Mouse (Mus musculus) spleen, adult 2 months (tissue): Measurements from ENCODE around the gene Rnf7. TPM values are rescaled to one million over a fixed set of nuclear protein-coding genes. Genes with fewer than 3 reads are reported as not detected.

Source experiments
- DNase-seq, 2 experiments: peaks; one replicate each; pipeline versions ENCODE4 v3.0.0 to v3.0.0-alpha.2; 2012 to 2021; ENCODE audit warnings: low spot score in 2 of 2, low read depth in 1 of 2
- H3K27ac ChIP-seq: fragments of 200-500 bp; 2 replicates; pipeline ENCODE4 v1.5.1; 2012; ENCODE audit warnings: low read length, inconsistent platforms; ENCODE audit not compliant: insufficient read depth
- H3K27me3 ChIP-seq: fragments of 200-500 bp; 2 replicates; pipeline ENCODE4 v1.6.1; 2012; ENCODE audit warnings: mild to moderate bottlenecking, moderate library complexity, low read length, inconsistent platforms; ENCODE audit not compliant: control insufficient read depth, insufficient read depth
- H3K36me3 ChIP-seq: fragments of 200-500 bp; 2 replicates; pipeline ENCODE4 v1.6.1; 2012; ENCODE audit warnings: mild to moderate bottlenecking, low read length, inconsistent platforms; ENCODE audit not compliant: control insufficient read depth, insufficient read depth
- H3K4me1 ChIP-seq: fragments of 200-500 bp; 2 replicates; pipeline ENCODE4 v1.6.1; 2011; ENCODE audit warnings: inconsistent platforms; ENCODE audit not compliant: control insufficient read depth, insufficient read depth, insufficient read length
- H3K4me3 ChIP-seq: fragments of 200-500 bp; 2 replicates; pipeline ENCODE4 v1.5.1; 2011; ENCODE audit warnings: mild to moderate bottlenecking, inconsistent platforms; ENCODE audit not compliant: insufficient read depth, insufficient read length; ENCODE audit errors: extremely low read depth
- CTCF ChIP-seq: fragments of 200-500 bp; IDR thresholded peaks from 2 replicates; pipeline ENCODE4 v1.5.1; 2011; ENCODE audit warnings: mild to moderate bottlenecking, inconsistent platforms; ENCODE audit not compliant: insufficient read depth, insufficient read length, insufficient replicate concordance; ENCODE audit errors: extremely low read depth
- POLR2A ChIP-seq: fragments of 200-500 bp; IDR thresholded peaks from 2 replicates; pipeline ENCODE4 v1.6.1; 2011; ENCODE audit warnings: low read depth, low read length, inconsistent platforms
- WGBS: fragments of 180-500 bp; shearing (Covaris S2); methylation state at CpG from one replicate; pipeline ENCODE4 v1.1.7; 2018; 5-methylcytosine and 5-hydroxymethylcytosine counted together
- polyA plus RNA-seq: library from polyadenylated mRNA; depleted of rRNA; stranded (reverse); fragments of >200 nt; gene quantifications from 2 replicates; pipeline ENCODE4 v1.2.3, GENCODE M21; 2012

Gene Rnf7
- polyA plus RNA-seq, 1 experiment, result 92.5 TPM

DNA sequence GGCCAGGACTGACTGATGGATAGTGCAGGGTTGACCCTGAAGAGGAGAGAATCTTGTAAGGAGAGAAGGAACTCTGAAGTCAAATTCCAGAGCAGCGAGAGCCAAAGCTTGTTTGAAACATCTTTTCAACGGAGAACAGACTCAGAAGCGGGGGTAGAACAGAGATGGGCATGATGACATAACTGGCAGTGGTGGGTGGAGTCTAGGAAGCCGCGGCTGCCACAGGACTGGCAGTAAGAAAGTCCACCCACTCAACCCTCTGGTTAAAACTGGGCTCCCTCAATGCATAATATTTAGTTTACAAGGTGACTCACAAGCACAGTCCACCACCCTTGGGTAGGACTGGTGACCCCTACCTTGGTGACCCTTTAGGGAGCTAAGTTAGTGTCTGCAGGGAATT lies 37.3 kb upstream of the Rnf7 start:
- Histone ChIP-seq H3K4me3 (no peak overlapping the region), H3K27me3 (no peaks in the 10 kb centered on the region), H3K27ac (no peak overlapping the region), H3K36me3 (no peaks in the 10 kb centered on the region), H3K4me1 (no peaks in the 10 kb centered on the region)
- 38% methylated on average over 5 of the region's 5 CpGs for WGBS
- DNase-seq, result no peak
- TF ChIP-seq POLR2A, result no peak
- TF ChIP-seq CTCF, result no peak

DNA sequence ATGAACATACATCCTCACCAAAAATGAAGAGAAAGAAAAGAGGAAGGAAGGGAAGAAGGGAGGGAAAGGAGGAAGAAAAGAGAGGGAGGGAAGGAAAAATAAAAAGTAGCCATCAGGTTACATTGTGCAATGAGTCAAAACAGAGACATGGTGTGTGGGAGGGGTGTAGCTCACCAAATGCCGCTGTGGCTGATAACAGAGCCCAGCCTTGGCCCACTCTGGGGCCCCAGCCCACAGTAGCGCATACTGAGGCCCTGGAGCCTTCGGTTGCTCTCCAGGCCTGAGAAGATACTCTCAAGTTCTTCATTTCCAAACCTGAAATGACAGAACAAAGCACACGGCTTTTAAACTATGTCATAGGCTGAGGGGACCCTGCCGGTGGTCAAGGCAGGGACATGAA lies 35.8 kb upstream of the Rnf7 start:
- H3K27me3 ChIP-seq, result no peaks in the 10 kb centered on the region
- no peak overlapping the region for H3K4me3 ChIP-seq
- H3K27ac ChIP-seq, result no peak overlapping the region
- H3K36me3 ChIP-seq, result no peaks in the 10 kb centered on the region
- H3K4me1 ChIP-seq, result no peaks in the 10 kb centered on the region
- WGBS, result 69% methylated on average over 5 of the region's 5 CpGs
- DNase-seq, result no peak
- no peak for TF ChIP-seq CTCF

DNA sequence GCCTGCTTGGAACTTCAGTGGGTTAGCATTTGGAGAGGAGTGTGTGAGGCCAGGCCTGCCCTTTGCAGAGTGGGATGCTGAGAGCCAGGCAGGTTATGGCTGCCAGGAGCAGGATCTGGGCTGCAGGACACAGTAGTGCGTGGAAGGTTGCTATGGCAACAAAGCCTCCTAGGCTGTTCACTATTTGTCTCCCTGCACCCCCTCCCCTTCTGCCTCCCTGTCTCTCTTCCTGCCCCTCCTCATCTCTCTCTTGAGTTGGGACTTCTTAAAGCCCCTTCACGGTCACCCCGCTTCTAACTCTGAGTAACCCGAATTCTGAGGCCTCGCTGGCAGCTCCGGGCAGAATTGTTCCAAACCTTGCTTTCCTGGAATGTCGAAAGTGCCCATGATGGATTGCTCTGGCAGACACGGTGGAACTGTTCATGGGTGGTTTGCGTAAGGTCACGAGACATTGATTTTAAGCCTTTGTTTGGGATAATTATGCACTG lies 27.6 kb upstream of the Rnf7 start:
- TF ChIP-seq POLR2A (no peak), CTCF (no peak)
- 83% methylated on average over 10 of the region's 10 CpGs for WGBS
- no peak for DNase-seq
- no peaks in the 10 kb centered on the region for H3K36me3 ChIP-seq
- H3K27ac ChIP-seq, result no peak overlapping the region
- no peaks in the 10 kb centered on the region for H3K27me3 ChIP-seq
- no peak overlapping the region for H3K4me3 ChIP-seq
- no peaks in the 10 kb centered on the region for H3K4me1 ChIP-seq

DNA sequence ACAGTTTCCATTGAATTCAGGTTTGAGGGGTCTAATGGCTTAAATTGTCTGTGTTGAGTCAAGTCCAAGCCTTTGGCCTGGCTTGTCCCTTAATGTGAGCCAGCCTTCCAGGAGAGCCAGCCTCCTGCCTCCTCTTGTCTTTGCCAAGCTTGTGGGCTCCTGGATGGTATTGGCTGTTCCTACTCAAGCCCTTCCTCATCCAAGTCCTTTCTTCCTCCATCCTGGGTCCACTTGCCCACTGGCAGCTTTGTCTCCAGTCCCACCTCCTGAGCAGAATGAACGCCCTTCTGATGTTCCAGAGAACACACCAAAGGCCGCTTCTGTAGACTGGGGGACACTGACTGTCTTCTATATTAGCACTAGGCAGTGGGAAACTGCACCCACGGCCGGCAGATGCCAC lies 26.7 kb upstream of the Rnf7 start:
- Histone ChIP-seq H3K36me3 (no peaks in the 10 kb centered on the region), H3K27ac (no peak overlapping the region), H3K27me3 (no peaks in the 10 kb centered on the region), H3K4me3 (no peak overlapping the region), H3K4me1 (no peaks in the 10 kb centered on the region)
- 87% methylated on average over 4 of the region's 4 CpGs for WGBS
- DNase-seq, result no peak
- TF ChIP-seq POLR2A (no peak), CTCF (no peak)

DNA sequence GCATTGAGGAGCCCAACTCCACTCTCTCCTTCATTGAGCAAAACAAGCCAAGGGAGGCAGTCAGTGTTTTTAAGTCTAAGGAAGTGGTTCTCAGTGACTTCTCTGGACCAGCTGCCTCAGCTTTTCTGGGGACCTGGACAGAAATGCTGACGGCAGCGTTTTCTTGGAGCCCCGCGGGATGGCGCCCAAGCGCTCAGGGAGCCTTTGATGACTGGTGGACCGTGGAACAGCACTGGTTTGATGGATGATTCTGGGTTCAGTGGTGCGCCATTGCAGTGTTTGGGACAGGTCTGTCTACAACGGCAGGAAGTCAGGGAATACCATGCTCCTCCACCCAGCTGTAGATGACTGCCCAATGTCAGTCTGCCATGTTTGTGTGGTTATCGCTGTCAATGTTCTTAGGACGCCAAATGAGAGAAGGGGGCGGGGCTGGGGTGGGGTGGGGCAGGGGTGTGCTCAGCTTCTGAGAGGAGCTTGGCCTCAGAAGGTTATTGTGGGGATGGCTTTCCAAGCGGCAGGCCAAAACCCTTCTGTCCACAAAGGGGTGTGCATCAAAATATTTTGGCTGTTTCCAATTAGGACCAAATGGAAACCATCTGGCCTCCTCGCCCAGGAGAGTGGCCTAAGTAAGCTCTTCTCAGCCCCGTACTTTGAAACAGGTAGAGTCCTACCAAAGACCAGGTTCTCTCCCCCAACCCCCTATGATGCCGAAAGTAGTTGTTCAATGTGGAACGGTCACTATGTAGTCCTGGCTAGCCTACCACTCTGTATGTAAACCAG lies 25.8 kb upstream of the Rnf7 start:
- Histone ChIP-seq H3K27ac (no peak overlapping the region), H3K36me3 (no peaks in the 10 kb centered on the region), H3K27me3 (no peaks in the 10 kb centered on the region), H3K4me3 (no peak overlapping the region), H3K4me1 (no peaks in the 10 kb centered on the region)
- 91% methylated on average over 17 of the region's 17 CpGs for WGBS
- TF ChIP-seq CTCF (no peak), POLR2A (no peak)
- no peak for DNase-seq

DNA sequence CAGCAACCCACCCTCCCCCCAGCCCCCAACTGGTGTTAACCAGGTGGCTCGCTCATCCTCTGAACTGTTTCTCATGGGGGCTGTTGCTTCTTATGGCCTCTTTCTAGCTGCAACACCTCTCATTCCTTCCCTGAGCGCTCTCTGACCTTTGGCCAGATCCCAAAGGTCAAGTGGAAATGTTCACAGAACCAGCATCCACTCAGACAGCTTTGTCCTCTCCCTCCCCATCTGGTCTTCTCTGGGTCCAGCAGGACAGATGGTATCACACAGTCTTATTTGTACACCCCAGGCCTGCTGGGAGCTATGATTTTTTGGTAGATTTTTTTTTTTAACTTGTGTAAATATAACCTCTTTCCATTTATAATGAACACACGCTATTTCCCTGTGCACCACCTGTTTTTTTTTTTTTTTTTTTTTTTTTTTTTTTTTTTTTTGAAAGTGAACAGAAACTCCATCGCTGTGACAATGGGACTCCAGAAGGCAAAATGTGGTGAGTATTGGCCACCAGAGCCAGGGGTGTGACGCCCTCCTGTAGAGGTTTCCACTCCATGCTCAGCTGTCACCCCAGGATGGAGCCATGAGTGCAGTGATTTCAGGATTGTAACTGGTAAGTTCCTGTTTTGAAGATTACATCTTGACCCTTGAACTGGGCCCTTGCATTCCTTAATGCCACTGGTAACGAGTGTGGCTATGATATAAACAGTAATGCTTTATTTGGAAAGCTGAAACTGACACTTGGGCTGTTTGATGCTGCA lies 24.6 kb upstream of the Rnf7 start:
- Histone ChIP-seq H3K27ac (no peak overlapping the region), H3K36me3 (no peaks in the 10 kb centered on the region), H3K4me3 (no peak overlapping the region), H3K4me1 (no peaks in the 10 kb centered on the region), H3K27me3 (no peaks in the 10 kb centered on the region)
- DNase-seq, result no peak
- 81% methylated on average over 6 of the region's 6 CpGs for WGBS
- TF ChIP-seq CTCF, result no peak
- no peak for TF ChIP-seq POLR2A

DNA sequence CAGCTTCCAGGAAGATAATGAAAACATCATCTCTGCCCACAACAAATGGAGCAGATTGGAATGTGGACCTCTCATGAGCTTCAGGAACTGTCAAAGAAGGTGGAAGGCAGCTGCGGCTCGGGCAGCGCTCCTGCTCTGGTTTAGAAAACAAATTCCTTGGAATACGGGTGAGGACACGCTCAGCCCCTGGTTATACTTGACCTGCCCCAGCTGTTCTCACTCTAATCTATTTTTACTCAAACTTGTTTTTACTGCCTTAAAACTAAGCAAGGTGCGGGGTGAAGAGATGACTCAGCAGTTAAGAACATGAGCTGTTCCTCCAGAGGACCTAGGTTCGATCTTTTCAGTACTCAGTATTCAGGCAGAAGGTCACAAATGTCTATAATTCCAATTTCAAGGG lies 22.7 kb upstream of the Rnf7 start:
- Histone ChIP-seq H3K4me3 (no peak overlapping the region), H3K4me1 (no peaks in the 10 kb centered on the region), H3K27ac (no peak overlapping the region), H3K36me3 (no peaks in the 10 kb centered on the region), H3K27me3 (no peaks in the 10 kb centered on the region)
- no peak for DNase-seq
- WGBS, result 69% methylated on average over 7 of the region's 7 CpGs
- TF ChIP-seq POLR2A, result no peak
- TF ChIP-seq CTCF, result no peak
